Mouse (Mus musculus): ENCODE data around the gene Ms4a14.

DNA sequence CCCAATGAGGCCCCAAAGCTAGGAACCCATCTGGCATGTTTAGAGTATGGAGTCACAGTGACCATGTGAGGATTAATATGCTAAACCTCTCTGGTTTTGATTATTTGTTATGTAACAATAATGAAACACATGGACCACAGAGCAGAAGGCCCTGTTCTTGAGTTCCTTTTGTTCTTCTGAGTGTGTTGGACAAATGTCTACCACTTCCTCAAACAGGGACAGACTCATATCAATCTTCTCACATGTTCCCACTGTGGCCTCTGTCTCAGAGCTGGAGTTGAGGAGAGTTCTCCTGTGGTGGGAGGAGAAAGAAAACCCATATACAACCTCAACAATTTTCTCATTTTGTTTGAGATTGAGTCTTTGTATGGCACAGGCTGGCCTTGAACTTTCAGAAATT lies 28.9 kb upstream of the Ms4a14 start:
- no peak for TF ChIP-seq CTCF (IDR thresholded peaks at IDR 0.05; ENCODE audit: low read depth)
- TF ChIP-seq EP300 (IDR thresholded peaks at IDR 0.05; ENCODE audit: low read depth): no peak

All from liver, postnatal 0 days (tissue).